Mouse (Mus musculus): ENCODE measurements around the gene Mphosph9.
A peak's percentile ranks its signal among the peaks of the same experiment; 100 is the strongest.
"Not testable (repeated sequence)": the region's sequence is repeated elsewhere in the genome, so short reads cannot be mapped to it uniquely, and the experiment has no call there.

Gene Mphosph9

GRCm38 (mm10) chr5:124327510-124328364, at the start of gene Mphosph9, which contains the start of gene 2810006K23Rik:
Gene Mphosph9 (minus strand): TSS chr5:124327972.
Gene 2810006K23Rik (plus strand): TSS chr5:124328089.
- DNase-seq = peak; percentile 99 to 100

GRCm38 (mm10) chr5:124377149-124377548, 49.4 kb upstream of the Mphosph9 start:
- no peak for DNase-seq

GRCm38 (mm10) chr5:124376401-124376800, 48.6 kb upstream of the Mphosph9 start:
- DNase-seq = no peak

- no peak for DNase-seq
These were observed 46.5 kb upstream of the Mphosph9 start for GRCm38 (mm10) chr5:124374298-124374697.

GRCm38 (mm10) chr5:124366721-124367120, 38.9 kb upstream of the Mphosph9 start:
- DNase-seq = no peak

- DNase-seq = no peak
These were observed 38.0 kb upstream of the Mphosph9 start for GRCm38 (mm10) chr5:124365754-124366153.

- DNase-seq = no peak
These were observed 36.6 kb upstream of the Mphosph9 start for GRCm38 (mm10) chr5:124364173-124364918.

- DNase-seq = not testable (repeated sequence)
These were observed 35.2 kb upstream of the Mphosph9 start, which contains the start of gene Cdk2ap1 for GRCm38 (mm10) chr5:124362982-124363381. Gene Cdk2ap1 (minus strand): TSS chr5:124363082.

GRCm38 (mm10) chr5:124359641-124360040, 31.9 kb upstream of the Mphosph9 start:
- no peak for DNase-seq

- peak in 1 of 2 experiments; percentile 23 for DNase-seq
These were observed 28.9 kb upstream of the Mphosph9 start for GRCm38 (mm10) chr5:124356695-124357094.

- DNase-seq = peak in 1 of 2 experiments; percentile 22
These were observed 27.7 kb upstream of the Mphosph9 start for GRCm38 (mm10) chr5:124355425-124355959.

GRCm38 (mm10) chr5:124354574-124355424, 27.0 kb upstream of the Mphosph9 start:
- DNase-seq = peak; percentile 39 to 62

- DNase-seq = peak; percentile 74 to 81
These were observed 26.2 kb upstream of the Mphosph9 start for GRCm38 (mm10) chr5:124353726-124354547.

GRCm38 (mm10) chr5:124353011-124353725, 25.4 kb upstream of the Mphosph9 start:
- no peak for DNase-seq

GRCm38 (mm10) chr5:124352141-124352920, 24.6 kb upstream of the Mphosph9 start:
- DNase-seq = peak; percentile 70 to 82

GRCm38 (mm10) chr5:124351604-124352003, 23.8 kb upstream of the Mphosph9 start:
- no peak for DNase-seq

GRCm38 (mm10) chr5:124351111-124351560, 23.4 kb upstream of the Mphosph9 start:
- DNase-seq = peak; percentile 12 to 41

GRCm38 (mm10) chr5:124350350-124350749, 22.6 kb upstream of the Mphosph9 start:
- no peak for DNase-seq

- DNase-seq = no peak
These were observed 21.4 kb upstream of the Mphosph9 start for GRCm38 (mm10) chr5:124349196-124349595.

- no peak for DNase-seq
These were observed 15.1 kb upstream of the Mphosph9 start for GRCm38 (mm10) chr5:124342897-124343296.
